Mouse (Mus musculus): ENCODE measurements at regions not wholly inside any gene's neighbourhood (a gene's known extent, or its start where the extent isn't known, plus 50 kb on each side); places are given as distances from the start of the nearest gene placed in this dataset.
"Not testable (repeated sequence)": the region's sequence is repeated elsewhere in the genome, so short reads cannot be mapped to it uniquely, and the experiment has no call there.

DNA sequence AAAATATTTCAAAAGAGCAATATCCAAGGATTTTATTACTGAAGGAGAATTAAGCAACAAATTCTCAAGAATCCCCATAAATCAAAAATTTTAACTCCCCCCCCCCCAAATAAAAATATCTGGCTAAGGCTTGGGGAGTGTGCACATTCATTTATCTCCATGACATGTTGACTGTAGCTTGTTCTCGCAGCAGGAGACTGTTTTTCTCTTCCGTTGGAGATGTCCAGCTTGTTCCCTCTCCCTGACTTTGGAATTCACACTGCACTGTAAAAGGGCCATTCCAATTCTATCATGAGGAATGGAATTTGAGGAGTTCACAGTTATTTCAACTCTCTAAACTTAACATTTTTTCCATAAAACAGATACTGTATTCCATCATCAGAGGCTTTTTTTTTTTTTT is 204.1 kb downstream of the Fgf9 start:
- ATAC-seq (replicated peaks; ENCODE audit: low FRiP score, low TSS enrichment, low read depth); H3K4me2 ChIP-seq (ENCODE audit: low read length); DNase-seq (ENCODE audit: low spot score); H3K9ac ChIP-seq (ENCODE audit: low read length); H3K27ac ChIP-seq (ENCODE audit: low read depth); H3K27me3 ChIP-seq (replicated peaks; ENCODE audit: control insufficient read depth, insufficient read depth, low read length); H3K36me3 ChIP-seq (ENCODE audit: control insufficient read depth, insufficient read depth, low read length); H3K4me1 ChIP-seq (replicated peaks; ENCODE audit: control insufficient read depth, insufficient read depth, low read length); H3K4me3 ChIP-seq (ENCODE audit: low read depth, low read length); H3K9me3 ChIP-seq (ENCODE audit: control insufficient read depth, low read length): not testable (repeated sequence)
- 18% methylated on average over 2 of the region's 2 CpGs for WGBS

DNA sequence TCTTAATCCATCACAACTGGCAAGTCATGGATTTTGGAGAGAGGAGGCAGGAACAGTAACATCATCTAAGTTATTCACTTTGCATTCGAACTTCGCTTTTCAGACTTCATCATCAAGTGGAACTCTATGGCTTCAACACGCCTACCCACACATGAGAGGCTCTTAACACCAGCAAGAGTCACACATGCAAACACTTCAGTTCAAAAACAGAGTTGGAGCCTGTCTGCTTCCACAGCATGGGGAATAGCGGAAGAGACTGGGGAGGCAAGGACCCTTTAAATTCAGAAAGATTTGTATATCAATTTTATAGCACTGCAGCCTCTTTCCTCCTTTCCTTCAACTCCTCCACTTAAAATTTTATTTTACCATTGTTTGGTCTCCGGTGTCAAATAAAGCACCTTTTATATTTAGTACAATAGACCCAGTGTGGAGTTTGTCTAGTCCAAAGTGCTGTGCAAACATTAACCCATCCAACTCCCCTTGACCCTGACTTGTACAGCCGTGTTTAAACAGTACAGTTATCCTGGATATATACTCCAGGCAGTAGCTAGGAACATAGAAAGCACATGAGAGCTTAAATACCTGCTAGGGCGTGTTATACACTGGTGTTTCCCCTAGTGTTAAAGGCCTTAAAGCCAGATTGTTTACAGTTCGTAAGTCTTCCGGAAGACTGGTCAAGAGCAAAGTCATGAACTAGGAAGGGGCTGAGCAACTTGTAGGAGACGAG is 203.5 kb downstream of the Fgf9 start:
- ATAC-seq (replicated peaks; ENCODE audit: low FRiP score, low TSS enrichment, low read depth) (0 out of 2 replicates have a peak, but pooled peaks have one; percentile 8), DNase-seq (ENCODE audit: low spot score) (no peak)
- Histone ChIP-seq H3K4me1 (replicated peaks; ENCODE audit: control insufficient read depth, insufficient read depth, low read length) (peaks cover 9% of the 10 kb centered on the region; the same call in 1 of the 2 replicates), H3K9ac (ENCODE audit: low read length) (no peak overlapping the region), H3K4me3 (ENCODE audit: low read depth, low read length) (no peak overlapping the region), H3K27ac (ENCODE audit: low read depth) (no peak overlapping the region), H3K36me3 (ENCODE audit: control insufficient read depth, insufficient read depth, low read length) (no peaks in the 10 kb centered on the region), H3K27me3 (replicated peaks; ENCODE audit: control insufficient read depth, insufficient read depth, low read length) (no peaks in the 10 kb centered on the region), H3K4me2 (ENCODE audit: low read length) (no peak overlapping the region), H3K9me3 (ENCODE audit: control insufficient read depth, low read length) (no peaks in the 10 kb centered on the region)
- 43% methylated on average over 10 of the region's 10 CpGs for WGBS

DNA sequence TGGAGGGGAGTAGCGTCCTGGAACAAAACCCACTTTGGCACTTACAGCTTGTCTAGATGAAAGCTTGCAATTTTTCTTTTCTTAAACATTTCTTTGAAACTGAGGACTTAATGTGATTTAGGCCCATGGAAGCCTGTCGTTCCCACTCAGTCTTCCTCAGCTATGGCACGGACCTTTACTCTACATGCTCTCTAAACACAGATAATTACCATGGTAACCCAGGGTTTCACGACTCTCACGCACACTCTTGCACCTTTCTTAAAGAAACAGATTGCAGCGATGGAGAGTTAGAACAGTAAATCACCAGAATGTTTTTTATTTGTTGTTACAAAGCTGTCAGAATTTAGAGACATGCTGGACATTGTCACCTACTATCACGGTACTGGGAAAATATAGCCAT is 195.0 kb downstream of the Fgf9 start:
- Histone ChIP-seq H3K27ac (ENCODE audit: low read depth) (no peak overlapping the region), H3K27me3 (replicated peaks; ENCODE audit: control insufficient read depth, insufficient read depth, low read length) (no peaks in the 10 kb centered on the region), H3K9ac (ENCODE audit: low read length) (no peak overlapping the region), H3K4me3 (ENCODE audit: low read depth, low read length) (no peak overlapping the region), H3K9me3 (ENCODE audit: control insufficient read depth, low read length) (0 out of 2 replicates have a peak, but pooled peaks cover 3% of the 10 kb centered on the region), H3K36me3 (ENCODE audit: control insufficient read depth, insufficient read depth, low read length) (no peaks in the 10 kb centered on the region), H3K4me1 (replicated peaks; ENCODE audit: control insufficient read depth, insufficient read depth, low read length) (no peaks in the 10 kb centered on the region; the same call in 1 of the 2 replicates), H3K4me2 (ENCODE audit: low read length) (0 out of 2 replicates have a peak overlapping the region, but pooled peaks have one; percentile 18)
- WGBS, result 21% methylated on average over 7 of the region's 7 CpGs
- DNase-seq (ENCODE audit: low spot score) (no peak), ATAC-seq (replicated peaks; ENCODE audit: low FRiP score, low TSS enrichment, low read depth) (0 out of 2 replicates have a peak, but pooled peaks have one; percentile 58)

DNA sequence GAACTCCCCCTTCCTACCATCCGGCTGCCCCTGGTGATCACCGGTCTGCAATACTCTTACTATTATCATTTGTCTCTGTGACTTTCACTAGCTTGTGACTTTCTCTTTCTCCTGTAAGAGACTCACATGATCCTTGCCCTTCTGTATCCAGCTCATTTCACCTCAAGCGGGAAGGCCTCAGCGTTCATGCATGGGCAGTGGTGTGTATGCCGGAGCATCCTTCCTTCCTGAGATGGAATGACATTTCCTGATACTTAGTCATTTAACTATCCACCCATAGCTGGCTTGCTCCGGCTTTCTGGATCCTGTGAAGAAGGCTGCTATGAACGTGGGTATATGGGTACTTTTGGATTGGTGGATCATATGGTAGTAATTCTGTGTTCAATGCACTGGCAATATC is 194.1 kb downstream of the Fgf9 start:
- Histone ChIP-seq H3K4me1 (replicated peaks; ENCODE audit: control insufficient read depth, insufficient read depth, low read length) (no peaks in the 10 kb centered on the region; the same call in 1 of the 2 replicates), H3K27ac (ENCODE audit: low read depth) (no peak overlapping the region), H3K9me3 (ENCODE audit: control insufficient read depth, low read length) (0 out of 2 replicates have a peak, but pooled peaks cover 3% of the 10 kb centered on the region), H3K36me3 (ENCODE audit: control insufficient read depth, insufficient read depth, low read length) (no peaks in the 10 kb centered on the region), H3K27me3 (replicated peaks; ENCODE audit: control insufficient read depth, insufficient read depth, low read length) (no peaks in the 10 kb centered on the region), H3K9ac (ENCODE audit: low read length) (no peak overlapping the region), H3K4me3 (ENCODE audit: low read depth, low read length) (no peak overlapping the region), H3K4me2 (ENCODE audit: low read length) (no peak overlapping the region)
- no peak for DNase-seq (ENCODE audit: low spot score)
- no peak for ATAC-seq (replicated peaks; ENCODE audit: low FRiP score, low TSS enrichment, low read depth)
- 78% methylated on average over 7 of the region's 7 CpGs for WGBS

DNA sequence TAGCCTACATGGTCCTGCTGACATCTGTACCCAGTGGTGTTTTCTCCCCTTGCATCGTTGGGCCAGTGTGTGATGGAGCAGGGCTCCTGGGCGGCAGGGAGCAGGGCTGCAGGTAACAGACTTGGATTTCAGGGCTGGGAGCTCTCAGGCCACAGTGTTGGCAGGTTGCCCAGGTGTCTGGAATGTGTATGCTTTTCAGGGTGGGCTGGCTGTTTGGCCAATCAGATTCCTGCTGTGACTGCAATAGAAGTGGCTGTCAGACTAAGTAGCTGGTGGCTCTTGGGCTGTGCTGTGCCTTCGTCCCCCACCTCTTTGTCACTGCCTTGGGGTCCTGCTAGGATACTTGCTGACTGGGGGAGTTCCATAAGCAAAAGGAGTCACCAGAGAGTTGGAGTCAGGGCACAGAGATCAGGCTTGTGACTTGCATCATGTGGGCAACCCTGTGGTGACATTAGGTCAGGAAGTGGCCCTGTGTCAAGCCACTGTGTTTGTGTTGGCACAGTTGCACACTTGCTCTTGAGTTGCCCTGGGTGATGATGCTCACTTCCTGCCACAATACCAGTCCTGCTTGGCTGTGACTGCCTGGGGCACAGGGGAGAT is 183.1 kb downstream of the Fgf9 start:
- Histone ChIP-seq H3K9ac (ENCODE audit: low read length) (no peak overlapping the region), H3K4me2 (ENCODE audit: low read length) (no peak overlapping the region), H3K27ac (ENCODE audit: low read depth) (no peak overlapping the region), H3K36me3 (ENCODE audit: control insufficient read depth, insufficient read depth, low read length) (no peaks in the 10 kb centered on the region), H3K4me1 (replicated peaks; ENCODE audit: control insufficient read depth, insufficient read depth, low read length) (peaks cover 8% of the 10 kb centered on the region; the same call in 1 of the 2 replicates), H3K4me3 (ENCODE audit: low read depth, low read length) (no peak overlapping the region), H3K27me3 (replicated peaks; ENCODE audit: control insufficient read depth, insufficient read depth, low read length) (no peaks in the 10 kb centered on the region), H3K9me3 (ENCODE audit: control insufficient read depth, low read length) (no peaks in the 10 kb centered on the region)
- peak; percentile 84 for DNase-seq (ENCODE audit: low spot score)
- peak; percentile 74 for ATAC-seq (replicated peaks; ENCODE audit: low FRiP score, low TSS enrichment, low read depth)
- WGBS, result 26% methylated on average over 3 of the region's 3 CpGs

DNA sequence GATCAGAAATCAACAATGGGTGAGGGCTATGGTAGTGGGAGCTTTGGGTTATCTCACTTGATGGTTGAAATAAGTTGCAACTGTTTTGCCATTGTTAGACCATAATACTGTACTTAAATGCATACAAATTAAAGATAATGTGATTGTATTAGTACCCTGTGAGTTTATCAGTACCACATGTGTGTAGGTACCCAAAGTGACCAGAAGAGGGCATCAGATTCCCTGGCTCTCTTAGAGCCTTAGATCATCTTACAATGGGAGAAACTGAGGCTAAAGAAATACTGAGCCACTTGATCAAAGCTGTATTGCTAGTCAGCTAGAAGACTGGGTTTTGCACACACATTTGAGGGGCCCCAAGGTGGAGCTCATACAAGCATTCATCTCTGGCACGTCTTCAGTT is 155.5 kb downstream of the Fgf9 start:
- H3K4me2 ChIP-seq (ENCODE audit: low read length), result no peak overlapping the region
- no peaks in the 10 kb centered on the region for H3K36me3 ChIP-seq (ENCODE audit: control insufficient read depth, insufficient read depth, low read length)
- no peaks in the 10 kb centered on the region for H3K4me1 ChIP-seq (replicated peaks; ENCODE audit: control insufficient read depth, insufficient read depth, low read length)
- H3K27ac ChIP-seq (ENCODE audit: low read depth), result no peak overlapping the region
- H3K9ac ChIP-seq (ENCODE audit: low read length), result no peak overlapping the region
- WGBS, result 88% methylated on average over 1 of the region's 1 CpGs
- H3K27me3 ChIP-seq (replicated peaks; ENCODE audit: control insufficient read depth, insufficient read depth, low read length), result no peaks in the 10 kb centered on the region
- no peak overlapping the region for H3K4me3 ChIP-seq (ENCODE audit: low read depth, low read length)
- no peaks in the 10 kb centered on the region for H3K9me3 ChIP-seq (ENCODE audit: control insufficient read depth, low read length)
- no peak for ATAC-seq (replicated peaks; ENCODE audit: low FRiP score, low TSS enrichment, low read depth)
- no peak for DNase-seq (ENCODE audit: low spot score)

DNA sequence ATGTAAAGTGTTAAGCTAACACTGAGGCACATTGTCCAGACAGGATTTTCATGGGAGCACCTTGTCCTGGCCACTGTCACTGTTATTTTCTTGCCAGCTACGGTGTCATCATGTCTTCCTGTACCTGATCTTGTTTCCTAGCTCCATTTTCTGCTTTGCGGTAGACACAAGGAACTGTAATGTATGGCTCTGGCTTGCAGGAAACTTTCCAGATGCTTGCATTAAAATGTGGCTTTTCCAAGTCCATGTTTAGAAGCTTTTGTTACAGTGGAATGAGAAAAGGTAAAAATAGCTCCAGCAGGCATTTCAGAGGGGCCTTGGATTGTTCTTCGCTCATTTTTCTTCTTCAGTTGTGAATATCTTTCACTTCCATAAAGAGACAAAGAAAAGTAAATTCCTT is 154.1 kb downstream of the Fgf9 start:
- no peaks in the 10 kb centered on the region for H3K27me3 ChIP-seq (replicated peaks; ENCODE audit: control insufficient read depth, insufficient read depth, low read length)
- no peak for ATAC-seq (replicated peaks; ENCODE audit: low FRiP score, low TSS enrichment, low read depth)
- H3K36me3 ChIP-seq (ENCODE audit: control insufficient read depth, insufficient read depth, low read length), result no peaks in the 10 kb centered on the region
- no peak overlapping the region for H3K4me3 ChIP-seq (ENCODE audit: low read depth, low read length)
- DNase-seq (ENCODE audit: low spot score), result no peak
- H3K9me3 ChIP-seq (ENCODE audit: control insufficient read depth, low read length), result no peaks in the 10 kb centered on the region
- H3K9ac ChIP-seq (ENCODE audit: low read length), result no peak overlapping the region
- H3K4me1 ChIP-seq (replicated peaks; ENCODE audit: control insufficient read depth, insufficient read depth, low read length), result no peaks in the 10 kb centered on the region
- H3K27ac ChIP-seq (ENCODE audit: low read depth), result no peak overlapping the region
- WGBS, result 81% methylated on average over 3 of the region's 3 CpGs
- no peak overlapping the region for H3K4me2 ChIP-seq (ENCODE audit: low read length)

DNA sequence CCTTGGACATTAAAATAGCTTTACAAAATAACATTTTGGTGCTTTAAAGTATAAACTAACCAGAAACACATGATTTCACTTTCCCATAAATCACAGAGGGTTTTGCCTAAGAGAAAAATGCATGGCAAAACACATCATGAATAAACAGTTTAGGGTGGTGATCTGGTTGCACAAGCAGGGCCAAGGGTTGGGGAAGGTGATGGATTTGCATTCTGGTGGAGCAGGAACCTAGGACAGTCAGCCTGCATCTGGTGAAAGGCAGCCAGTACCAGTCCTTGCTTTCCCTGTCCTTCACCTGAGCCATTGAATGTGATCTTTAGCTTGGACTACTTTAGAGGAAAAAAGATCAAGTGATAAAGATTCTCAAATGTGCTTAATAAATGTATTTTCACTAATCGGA is 138.1 kb downstream of the Fgf9 start:
- H3K9ac ChIP-seq (ENCODE audit: low read length), result no peak overlapping the region
- H3K4me3 ChIP-seq (ENCODE audit: low read depth, low read length), result no peak overlapping the region
- H3K9me3 ChIP-seq (ENCODE audit: control insufficient read depth, low read length), result no peaks in the 10 kb centered on the region
- DNase-seq (ENCODE audit: low spot score), result no peak
- H3K4me2 ChIP-seq (ENCODE audit: low read length), result no peak overlapping the region
- WGBS, result 90% methylated on average over 1 of the region's 1 CpGs
- H3K4me1 ChIP-seq (replicated peaks; ENCODE audit: control insufficient read depth, insufficient read depth, low read length), result no peaks in the 10 kb centered on the region
- no peak overlapping the region for H3K27ac ChIP-seq (ENCODE audit: low read depth)
- H3K36me3 ChIP-seq (ENCODE audit: control insufficient read depth, insufficient read depth, low read length), result no peaks in the 10 kb centered on the region
- no peaks in the 10 kb centered on the region for H3K27me3 ChIP-seq (replicated peaks; ENCODE audit: control insufficient read depth, insufficient read depth, low read length)
- no peak for ATAC-seq (replicated peaks; ENCODE audit: low FRiP score, low TSS enrichment, low read depth)

Measured in intestine, embryonic 14.5 days (tissue).